Mouse (Mus musculus) kidney, adult 9 months (tissue): ENCODE results near the gene Myadml2.

ENCODE experiments used
- DNase-seq: peaks from one replicate; pipeline ENCODE4 v3.0.0; 2022

The Myadml2 gene

DNA sequence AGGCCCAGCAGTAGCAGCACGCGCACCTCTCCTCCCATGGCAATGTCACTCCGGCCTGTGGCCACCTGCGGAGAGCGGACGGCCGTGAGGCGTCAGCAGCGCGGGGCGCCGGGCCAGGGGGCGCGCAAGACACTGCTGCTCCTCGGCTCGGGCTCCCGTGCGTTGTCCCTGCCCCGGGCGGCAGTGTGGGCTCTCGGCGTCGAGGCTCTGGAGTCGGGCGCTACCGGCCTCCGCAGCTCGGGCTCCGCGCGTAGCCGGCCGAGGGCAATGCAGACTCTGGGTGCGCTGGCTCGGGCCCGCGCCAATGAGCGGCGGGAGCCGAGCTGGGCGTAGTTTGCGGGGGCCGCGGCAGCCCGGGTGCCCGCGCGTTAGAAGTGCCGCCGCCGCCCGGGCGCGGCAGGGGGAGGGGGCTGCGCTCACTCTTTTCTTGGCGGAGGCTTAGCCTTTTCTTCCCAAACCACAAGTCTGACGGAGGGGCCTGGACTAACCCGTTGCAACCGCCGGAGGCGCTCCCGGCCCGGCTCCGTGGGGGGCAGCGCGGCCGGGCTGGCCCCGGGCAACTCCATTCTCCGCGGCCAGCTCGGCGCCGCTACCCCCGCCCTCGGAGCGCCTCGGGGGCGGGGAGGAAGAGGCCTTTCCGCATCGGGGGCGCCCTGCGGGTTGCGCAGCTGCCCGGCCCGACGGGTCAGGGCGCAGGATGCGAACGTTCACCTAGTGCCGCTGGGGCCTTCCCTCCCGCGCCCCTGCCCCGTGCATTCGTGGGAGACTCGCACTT, 12.5 kb upstream of the Myadml2 start:
- peak; percentile 62 for DNase-seq

DNA sequence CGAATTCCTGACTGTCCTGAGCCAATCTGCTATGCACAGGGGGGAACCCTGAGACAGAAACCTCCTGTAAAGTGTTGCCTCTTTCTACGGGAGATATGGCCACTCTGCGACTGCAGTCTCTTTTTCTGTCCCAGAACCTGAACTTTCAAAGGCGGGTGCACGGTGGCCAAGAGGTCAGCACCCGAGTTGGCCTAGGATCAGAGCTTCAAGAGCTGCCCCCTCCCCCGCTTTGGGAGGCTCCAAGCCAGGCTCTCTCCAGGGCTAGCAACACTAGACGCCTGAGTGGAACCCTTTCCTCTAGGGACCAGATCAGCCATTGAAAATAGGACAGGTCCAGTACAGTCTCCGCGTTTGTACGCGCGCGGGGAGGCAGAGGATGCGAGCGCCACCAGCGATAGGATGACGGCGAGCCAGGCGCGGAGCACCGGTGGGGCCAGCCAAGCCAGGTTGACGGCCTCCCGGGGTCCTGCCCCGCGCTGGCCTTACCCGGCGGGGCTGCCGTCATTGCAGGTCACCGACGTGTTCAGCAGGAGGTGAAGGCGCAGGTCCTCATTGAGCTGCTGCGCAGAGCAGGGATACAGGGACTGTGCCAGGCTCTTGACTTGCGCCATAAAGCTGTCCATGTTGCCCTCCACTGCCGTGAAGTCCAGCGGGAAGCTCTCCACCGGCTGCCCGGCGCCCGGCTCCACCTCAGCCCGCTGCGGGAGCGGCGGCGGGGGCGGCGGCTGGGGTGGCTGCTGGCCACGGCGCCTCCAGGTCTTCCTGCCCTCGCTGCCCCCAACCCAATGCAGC, 11.7 kb upstream of the Myadml2 start:
- DNase-seq: peak; percentile 36

DNA sequence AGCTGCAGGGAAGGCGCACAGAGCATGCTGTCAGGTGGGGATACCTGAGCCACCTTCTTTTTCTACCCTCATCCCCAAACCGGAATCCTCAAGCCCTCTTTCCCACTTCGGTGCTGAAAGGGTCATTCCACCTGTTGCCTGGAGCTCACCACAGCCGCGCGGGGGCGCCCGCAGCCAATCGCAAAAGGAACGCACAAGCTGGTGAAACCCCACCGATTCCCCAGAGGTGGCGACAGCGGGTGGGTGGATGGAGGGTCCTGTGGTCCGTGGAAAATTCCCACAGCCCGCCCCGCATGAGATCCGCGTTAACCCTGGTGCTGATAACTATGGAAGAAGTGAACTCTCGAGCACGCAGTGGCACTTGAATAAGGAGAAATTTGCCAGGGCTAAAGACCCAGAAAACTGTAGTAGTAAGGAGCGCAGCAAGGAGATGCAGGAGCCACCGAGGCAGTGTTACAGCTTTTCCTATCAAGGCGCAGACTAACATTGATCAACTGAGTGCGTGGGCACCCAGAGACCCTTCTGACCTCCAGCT, 11.0 kb upstream of the Myadml2 start:
- DNase-seq: peak; percentile 87

DNA sequence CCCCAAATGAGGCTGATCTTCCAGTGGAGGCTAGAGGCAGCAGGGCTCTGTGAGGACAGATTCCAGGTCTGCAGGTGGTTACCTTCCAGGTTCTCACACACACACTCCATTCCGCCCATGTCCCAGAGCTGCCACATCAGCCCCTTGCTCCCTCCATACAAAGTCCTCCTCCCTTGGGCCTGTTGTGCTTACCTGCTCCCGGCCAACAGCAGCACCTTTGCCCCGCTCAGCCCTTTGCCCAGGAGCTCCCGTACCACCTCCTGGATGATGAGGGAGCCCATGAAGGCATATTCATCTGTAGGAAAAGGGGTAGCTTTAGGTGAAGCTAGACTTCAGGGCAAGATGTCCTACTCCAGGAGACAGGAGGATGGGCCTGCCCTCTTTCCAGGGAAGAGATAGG, 9.3 kb upstream of the Myadml2 start:
- peak; percentile 77 for DNase-seq

DNA sequence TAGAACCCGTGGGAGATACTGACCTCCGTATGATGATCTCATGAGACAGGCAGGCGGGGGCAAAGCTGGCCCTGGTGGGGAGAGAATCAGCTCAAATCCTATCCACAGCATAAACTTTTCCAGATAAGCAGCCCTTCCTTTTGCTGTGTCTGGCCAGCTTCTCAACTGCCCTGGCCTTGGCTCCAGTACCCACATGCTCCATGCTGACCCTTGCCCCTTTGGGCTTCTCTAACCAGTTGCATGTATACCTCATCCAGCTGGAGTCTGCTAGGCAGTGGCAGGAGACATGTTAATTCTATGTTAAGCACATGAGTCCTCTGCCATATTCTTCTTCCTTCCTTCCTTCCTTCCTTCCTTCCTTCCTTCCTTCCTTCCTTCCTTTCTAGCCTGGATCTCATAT, 6.8 kb upstream of the Myadml2 start:
- no peak for DNase-seq

DNA sequence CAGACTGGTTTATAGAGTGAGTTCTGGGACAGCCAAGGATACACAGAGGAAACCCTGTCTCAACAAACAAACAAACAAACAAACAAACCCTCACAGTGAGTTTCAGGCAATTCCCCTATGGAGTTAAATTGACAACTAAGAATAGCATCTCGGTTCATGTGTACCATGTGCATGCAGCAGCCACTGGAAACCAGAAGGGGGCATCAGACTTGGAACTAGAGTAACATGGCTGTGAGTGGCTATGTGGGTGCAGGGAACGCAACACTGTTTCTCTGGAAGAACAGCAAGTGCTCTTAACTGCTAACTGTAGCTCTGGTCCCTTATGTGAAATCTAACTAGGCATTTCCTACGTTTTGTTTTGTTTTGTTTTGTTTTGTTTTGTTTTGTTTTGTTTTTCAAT, 3.9 kb upstream of the Myadml2 start:
- no peak for DNase-seq

DNA sequence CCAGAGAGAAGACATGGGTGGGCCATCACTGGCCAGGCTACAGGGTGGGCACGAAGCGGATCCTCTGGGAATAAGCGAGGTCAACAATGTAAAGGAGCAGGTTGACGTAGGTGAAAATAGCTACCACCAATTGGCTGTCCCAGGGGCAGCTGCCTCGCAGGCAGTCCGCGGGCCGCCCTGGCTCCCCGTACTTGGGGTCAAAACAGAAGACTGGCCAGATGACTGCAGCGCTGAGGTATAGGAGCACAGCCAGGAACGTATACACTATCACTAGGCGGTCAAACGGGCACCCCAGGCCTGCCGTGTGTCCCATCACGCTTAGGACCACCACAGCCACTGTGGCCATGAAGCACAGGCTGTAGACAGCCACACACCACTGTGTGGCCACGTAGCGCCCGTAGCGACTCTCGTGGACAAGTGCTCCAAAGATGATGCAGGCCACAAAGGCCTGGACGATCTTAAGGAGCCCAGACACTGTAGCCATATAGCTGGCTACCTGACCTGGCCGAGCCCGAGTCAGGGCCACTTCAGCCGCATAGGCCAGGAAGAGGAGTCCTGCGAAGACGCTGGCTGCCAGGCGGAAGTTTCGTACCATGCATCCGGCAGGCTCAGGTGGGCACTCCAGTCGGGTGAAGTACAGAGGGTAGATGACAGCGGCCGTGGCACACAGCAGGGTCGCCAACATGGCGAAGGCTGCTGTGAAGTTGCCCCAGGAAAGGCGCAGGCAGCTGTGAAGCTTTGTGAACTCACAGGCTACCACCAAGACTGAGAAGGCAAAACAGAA, 719 bp downstream of the Myadml2 start:
- DNase-seq: no peak

DNA sequence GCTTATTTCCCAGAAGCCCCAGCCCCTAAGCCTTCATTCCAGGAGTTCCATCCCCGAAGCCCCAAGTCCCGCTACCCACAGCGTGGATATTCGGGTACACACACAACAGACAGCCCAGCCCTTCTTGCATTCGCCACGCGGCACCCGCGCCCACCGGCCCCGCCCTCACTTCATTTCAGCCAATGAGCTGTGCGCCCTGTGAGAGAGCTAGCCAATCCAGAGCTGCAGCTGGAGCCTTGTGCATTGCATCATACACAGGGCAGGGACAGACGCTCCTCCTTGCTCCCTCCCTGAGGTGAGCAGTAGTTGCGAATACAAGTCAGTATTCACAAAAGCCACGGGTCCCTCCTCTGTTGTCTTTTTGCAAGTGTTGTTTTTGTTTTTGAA, 4.4 kb downstream of the Myadml2 start, which contains the start of gene Pycr1:
Gene Pycr1, minus strand, starts transcription at position 169 of the 387 bp plus-strand sequence.
- peak; percentile 95 for DNase-seq

DNA sequence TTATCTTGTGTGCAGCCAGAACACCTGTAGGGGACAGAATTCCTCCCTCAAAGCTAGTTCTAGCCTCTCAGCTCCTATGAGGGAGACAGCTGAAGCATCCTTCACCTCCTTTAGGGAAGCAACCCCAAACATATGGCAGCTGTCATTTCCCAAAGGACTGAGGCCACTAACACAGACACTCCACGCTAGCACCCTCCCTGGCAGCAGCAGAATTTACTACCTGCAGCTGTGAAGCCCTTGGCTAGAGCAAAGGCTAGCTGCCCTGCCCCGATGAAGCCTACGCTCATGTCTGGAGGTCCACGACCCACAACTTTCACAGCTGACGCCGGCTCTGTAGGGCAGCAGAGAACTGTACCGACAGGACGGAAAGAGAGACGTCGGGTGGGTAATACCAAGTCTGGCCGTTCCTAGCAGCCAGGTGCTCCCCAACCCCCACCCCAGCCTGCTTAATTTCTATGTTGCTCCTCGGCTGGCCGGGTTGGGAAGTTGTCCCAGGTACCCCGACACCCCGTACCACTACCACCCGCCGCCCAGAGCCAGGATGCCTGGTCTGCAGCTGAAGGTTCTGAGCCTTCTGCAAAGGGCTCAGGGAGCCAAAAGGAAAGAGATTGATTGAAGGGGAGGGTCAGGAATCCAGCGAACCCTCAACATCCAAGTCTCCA, 4.9 kb downstream of the Myadml2 start:
- DNase-seq: no peak

DNA sequence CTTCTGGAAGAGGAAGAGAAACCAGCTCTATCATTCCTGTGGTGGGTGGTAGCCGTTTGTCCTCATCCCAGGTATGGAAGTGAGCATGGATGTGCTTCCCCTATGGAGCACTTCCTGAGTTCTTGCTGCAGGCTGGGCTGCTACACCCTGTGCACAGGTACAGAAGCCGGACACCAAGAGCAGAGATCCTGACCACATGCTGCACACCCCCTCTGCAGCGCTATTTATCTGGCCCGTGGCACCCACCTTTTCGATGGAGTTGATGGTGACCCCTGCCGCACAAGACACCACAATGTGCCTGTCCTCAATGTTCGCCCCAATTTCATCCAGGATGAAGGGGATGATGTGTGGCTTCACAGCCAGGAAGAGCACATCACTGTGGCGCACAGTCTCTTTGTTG, 6.1 kb downstream of the Myadml2 start:
- no peak for DNase-seq

DNA sequence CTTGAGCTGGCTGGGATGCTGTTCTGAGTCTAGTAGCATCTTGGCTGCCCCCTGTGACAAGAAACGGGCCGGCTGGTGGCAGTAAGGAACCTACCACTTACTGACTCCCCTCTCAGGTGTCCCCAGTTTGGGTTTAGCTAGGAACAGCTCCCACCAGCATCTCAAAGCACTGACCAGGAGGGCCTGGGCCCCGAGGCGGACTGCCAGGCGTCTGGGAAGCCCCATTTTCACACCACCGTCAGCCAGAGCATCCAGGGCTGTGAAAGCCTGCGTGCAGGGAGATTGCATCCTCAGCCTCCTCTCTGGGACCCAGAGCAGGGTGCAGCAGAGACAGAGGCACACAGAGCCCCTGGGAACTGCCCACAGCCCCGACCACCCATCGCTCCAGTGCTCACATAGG, 6.7 kb downstream of the Myadml2 start:
- DNase-seq: no peak

DNA sequence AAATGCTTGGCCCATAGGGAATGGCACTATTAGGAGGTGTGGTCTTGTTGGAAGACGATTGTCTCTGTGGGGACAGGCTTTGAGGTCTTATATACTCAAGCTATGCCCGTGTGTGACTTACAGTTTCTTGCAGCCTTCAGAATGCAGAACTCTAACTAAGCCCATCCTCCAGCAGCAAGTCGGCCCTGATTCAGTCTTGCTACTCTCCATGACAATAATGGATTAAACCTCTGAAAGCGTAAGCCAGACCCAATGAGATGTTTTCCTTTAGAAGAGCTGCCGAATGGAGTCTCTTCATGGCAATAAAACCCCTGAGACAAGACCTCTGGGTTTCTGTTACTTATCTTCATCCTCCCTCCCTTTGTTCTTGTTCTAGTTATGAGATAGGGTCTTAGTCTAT, 13.1 kb downstream of the Myadml2 start:
- DNase-seq: no peak

DNA sequence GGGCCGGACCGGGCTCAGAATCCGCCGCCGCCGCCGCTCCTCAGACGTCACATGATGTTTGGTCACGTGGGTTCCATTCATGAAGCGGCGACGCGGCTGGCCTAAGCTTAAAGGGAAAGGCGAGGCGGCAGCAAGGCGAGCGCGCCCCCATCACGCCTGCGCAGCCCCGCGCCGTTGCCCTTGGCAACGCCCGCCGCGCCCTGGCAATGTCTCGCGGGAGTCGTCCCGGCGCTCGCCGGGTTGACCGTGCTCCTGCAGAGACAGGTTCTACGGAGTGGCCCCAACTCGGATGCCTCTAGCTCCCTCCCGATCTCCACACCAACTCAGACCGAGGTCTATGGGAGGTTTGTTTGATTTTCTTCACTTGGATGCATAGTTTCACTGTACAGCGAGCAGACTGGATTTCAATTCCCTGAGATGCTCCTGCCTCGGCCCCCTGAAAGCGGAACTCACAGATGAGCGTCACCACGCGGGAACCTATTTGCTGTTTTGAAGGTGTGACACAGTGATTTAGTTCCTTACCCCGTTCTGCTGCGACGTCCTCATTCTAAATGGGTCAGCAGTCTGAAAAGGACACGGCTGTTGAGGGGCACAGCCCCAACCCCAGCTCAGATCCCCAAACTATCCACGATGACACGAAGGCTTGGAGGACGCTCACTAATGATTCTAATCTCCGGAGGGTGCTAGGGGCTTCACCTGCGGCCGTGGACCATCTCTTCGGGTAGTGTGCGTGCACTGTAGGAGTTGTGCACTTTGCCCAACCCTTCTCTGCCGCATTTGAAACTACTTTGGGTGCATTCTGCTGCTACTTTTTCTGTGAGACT, 14.2 kb downstream of the Myadml2 start, which contains the start of gene Mafg:
Gene Mafg, minus strand, starts transcription at position 81 of the 824 bp plus-strand sequence.
- peak; percentile 96 for DNase-seq

DNA sequence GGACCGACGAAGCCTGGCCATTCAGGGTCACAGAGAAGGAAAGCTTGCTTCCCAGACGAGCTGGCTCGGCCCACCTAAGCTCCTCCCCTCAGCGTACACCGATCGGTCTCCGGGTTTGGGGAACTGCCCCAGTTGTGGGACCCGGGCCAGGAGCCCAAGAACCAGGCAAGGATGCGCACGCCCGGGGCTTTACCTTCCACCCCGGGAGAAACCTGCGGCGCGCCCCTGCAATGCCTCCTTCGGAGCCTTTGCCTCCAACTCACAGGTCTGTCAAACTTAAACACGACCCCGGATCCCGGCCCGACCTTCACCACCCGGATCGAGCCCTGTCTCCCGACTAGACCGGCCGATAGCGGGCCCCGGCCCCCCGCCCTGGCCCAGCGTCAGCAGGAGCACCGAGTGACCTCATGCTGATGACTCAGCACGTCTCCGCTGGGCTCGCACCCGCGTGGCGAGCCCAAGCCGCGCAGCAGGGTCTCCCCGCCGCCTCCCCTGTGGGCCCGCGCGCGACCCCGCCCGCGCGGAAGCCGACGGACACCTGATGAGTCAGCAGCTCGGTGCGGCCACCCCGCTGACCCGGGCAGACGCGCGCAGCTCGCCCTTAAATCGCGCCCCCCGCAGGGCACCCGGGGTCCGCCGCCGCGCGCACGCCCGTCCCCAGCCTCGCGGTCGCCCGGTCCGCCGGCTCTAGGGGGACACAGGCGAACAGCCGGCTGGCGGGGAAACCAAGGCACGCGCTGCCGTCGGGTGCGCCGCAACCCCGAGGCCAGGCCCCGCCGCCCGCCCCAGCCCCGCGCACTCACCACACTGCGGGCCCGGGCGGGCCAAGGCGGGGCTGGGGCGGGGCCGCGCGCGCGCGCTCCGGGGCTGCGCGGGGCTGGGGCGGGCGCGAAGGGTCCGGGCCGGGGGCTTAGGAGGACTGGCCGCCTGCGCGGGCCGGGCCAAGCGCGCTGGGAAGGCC, 15.1 kb downstream of the Myadml2 start:
- peak; percentile 91 for DNase-seq

DNA sequence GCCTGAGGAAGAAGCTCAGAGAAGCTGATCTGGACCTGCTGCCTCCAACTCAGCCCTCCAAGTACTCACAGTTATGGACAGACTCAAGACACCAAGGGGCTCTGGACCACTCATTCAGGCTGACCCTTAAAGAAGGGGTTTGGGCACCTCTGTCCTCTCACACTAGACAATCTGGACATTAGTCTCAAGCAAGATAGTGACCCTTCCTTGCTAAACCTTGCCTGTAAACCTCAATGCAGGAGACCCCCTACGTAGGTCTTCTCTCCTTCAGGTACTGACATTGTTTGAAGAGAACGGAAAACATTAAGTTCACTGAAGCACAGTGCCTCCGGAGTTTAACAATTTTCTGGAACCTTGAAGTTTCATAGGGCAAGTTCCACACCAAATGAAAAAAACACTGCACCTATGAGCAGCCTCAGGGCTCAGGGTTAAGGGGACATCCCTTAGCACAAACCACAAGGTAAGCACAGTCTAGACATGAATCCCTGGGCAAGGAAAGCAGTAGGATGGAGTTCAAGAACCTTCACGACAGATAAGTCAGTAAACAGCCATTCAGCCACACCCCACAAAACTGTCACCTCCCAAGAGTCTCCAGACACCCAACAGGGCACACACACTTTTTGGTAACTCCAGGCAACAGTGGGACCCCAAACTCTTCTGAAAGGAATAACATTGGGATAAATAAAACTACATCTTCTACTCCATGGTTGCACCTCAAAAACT, 16.1 kb downstream of the Myadml2 start:
- peak; percentile 62 for DNase-seq

DNA sequence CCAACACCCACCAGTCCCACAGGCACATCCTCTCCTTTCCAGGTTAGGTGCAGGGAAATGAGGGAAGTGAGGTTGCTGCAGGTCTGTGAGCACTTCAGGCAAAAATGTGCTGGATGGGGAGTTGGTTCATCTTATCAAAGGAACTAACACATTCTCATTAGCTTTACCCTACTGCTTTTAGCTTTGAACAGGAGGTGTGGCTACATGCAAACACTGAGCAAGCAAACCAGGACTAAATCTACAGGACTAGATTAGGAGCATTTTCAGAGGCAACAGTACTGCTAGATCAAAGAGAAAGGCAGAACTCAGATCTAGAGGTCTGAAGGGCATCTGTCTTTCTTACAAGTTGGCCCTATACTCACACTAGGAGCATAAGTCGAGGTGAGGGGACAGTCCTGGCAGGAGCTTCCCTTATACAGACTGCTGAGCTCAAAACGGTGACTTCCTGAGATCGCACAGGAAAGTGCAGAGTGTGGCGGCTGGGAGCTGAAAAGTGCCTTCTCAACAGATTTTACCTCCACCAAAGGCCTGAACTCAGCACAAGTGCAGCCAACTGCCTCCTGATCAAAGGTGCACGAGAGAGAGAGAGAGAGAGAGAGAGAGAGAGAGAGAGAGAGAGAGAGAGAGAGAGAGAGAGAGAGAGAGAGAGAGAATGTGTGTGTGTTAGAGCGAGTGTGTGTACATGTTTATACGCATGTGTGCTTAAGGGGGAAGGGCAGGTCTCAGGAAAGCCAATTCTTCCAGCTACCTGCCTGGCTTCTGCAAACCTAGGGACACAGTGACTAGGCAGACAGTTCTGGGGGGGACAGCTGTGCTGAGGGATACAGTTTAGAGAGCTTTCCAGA, 16.9 kb downstream of the Myadml2 start:
- DNase-seq: peak; percentile 84

DNA sequence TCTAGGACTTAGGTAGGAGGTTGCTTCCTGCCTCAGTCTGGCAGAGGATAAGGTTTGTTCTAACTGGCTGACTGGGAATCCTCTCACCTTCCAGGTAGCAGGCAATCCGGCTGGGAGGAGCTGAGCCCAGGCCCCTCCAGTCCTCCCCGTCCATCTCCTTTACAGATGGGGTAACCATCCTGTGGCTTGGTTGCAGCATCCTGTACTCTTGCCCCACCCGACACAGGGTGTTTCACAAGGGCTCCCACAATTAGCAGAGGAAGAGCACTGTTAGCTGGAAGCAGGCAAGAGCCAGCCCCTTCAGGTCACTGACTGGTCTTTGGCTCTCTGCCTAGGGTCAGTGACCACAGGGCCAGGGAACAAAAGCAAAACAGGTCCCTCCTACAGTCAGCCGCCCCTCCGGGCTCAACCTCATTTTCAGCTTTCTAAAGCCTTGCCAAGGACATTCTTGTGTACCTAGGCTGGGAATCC, 17.5 kb downstream of the Myadml2 start:
- DNase-seq: peak; percentile 94

DNA sequence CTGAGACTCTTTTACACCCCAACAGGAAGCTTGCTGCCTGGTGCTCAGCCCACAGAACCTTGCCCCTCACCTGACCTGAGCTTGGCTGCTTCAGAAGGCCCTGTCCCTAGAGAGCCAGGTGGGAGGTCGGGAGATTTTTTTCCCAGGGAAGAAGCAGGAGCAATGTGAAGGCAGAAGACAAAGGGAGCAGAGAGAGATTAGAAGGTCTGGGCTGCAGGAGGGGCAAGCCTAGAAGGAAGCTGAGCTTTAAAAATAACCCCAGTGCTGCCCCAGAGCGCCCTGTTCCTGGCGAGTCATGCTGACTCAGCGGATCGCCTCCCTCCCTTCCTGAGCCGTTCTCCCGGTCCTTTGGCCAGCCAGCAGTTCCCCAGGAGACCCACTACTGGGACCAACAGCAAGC, 18.0 kb downstream of the Myadml2 start:
- peak; percentile 78 for DNase-seq

DNA sequence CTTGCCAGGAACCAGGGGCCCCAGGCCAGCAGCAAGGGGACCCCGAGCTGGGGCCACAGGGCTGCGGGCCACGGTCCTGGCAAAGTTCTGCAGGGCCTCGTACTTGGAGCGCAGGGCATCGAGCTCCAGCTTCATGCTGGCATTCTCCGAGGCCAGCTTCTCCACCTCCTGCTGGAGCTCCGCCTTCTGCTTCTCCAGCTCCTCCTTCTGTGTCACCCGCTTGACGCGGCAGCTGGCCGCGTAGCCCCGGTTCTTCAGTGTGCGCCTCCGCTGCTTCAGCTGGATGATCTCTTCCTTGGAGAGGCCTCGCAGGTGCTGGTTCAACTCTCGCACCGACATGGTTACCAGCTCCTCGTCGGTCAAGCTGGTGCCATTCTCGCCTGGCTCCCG, 18.6 kb downstream of the Myadml2 start:
- peak; percentile 82 for DNase-seq
